Mouse (Mus musculus) embryo, embryonic 10.5 days (tissue): Measurements from ENCODE around the gene Chdh.

Experiments used
- DNase-seq: peaks from one replicate; pipeline ENCODE4 v3.0.0-alpha.2; 2015; ENCODE audit warnings: low spot score

Chdh gene

DNA sequence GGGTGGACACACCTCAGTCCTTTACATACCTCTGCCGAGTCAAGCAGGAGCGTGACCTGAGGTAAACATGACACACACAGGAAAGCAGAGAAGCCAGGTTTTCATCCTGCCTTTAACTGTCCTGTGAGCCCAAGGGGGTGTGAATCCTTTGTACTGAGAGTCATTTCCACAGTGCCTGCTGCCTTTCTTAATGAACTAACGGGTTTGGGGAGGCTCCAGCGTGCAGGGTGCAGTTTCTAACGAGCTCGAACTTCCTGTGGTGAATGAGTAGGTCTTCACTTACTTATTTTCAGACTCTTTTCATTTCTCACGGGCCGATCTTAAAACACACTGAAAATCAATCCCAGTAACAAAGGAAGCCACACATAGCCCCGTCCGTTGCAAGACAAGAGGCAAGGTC lies 5.7 kb downstream of the Chdh start:
- no peak for DNase-seq

DNA sequence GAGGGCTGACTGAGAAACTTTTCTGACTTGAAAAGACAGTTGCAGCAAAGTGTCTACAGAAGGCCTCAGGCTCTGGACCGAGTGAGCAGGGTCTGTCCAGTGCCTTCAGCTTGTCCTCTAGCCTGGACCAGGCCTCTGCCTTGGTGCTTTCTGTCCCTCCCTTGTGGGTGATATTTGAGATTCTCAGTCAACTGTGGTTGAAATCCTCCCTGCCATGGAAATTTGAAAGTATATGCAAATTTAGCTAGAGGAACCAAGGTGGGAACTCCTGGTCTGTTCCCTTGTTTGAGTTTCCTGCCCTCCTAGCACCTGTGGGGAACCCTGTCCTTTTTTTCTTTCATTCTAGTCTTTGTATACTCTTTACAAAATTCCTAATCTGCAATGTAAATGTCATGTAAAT lies 6.2 kb downstream of the Chdh start:
- no peak for DNase-seq

DNA sequence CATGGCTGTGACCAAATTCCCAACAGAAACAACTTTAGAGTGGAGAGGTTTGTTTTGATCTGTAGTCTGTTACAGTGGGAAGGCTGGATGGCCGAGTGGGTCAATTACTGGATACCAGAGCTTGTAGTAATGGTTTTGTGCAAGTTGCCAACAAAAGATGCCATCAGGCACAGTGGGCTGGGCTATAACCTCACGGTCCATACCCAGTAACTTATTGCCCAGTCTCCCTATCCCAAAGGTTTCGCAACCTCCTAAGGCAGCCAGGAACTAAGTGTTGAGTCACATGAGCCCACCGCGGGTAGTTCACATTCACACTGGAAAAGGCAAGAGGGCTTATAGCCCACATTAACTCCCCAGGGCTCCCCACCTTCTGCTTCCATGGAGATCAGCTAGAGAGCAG lies 7.8 kb downstream of the Chdh start:
- no peak for DNase-seq

DNA sequence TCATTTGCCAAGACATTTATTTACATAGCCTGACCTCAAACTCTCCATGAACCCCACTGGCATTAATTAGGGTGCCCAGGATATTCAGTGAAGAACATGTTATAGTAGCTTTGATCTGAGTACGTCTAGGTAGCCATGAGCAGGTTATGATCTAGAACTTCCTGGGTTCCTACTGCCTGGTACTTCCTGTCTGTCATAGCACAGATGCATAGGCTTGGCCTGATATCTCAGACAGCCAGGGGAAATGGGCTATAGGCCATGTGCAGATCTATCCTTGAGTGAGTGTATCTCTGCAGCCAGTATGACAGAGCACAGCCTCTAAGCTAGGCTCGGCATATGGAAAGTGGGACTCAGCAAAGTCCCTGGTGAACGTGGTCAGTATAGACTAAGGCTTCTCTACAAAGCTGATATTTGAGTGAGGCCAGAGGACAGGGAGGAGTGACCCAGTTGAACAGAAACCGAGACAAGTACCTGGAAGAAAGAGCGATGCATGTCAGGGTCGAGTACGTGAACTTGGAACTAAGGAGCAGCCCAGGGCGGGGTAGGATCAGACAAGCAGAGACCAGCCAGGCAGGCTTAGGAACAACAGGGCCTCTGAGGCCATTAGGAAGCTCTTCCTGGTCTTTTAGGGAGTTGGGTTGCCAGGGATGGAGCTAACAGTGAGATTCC lies 9.1 kb downstream of the Chdh start:
- DNase-seq = no peak

DNA sequence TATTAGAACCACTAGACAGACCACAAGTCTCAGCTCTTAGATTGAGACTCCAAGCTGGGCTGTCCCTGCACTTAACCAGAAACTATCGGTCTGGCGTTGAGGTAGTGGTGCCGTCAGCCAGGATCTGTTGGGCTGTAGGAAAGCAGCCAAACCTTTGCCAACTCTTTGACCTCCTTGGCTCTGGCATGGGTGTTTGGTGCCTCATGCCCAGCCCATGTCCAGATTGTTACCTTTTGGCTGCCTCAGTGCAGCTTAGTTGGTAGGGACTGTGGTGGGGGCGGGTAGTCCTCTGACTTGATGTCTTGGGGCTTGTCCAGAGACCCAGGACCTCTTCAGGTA lies 9.6 kb downstream of the Chdh start:
- DNase-seq = no peak

DNA sequence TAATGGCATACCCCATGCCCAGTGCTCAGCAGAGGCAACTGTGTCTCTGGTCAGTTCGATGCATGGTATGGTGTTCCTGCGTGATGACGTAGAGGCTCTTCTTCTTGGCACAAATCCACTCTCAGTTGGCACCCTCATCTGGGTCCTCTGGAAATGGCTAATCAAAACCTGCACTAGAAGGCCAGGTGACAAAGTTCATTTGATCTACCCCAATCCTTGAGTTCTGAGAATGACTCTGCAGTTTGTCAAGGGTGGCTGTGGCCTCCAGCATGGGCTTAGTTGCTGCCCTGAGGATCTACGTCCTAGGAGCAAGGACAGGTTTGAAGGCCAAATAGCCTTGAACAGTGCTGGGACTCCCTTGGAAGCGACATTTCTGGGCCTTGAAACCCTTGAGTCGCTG lies 10.0 kb downstream of the Chdh start:
- DNase-seq = no peak

DNA sequence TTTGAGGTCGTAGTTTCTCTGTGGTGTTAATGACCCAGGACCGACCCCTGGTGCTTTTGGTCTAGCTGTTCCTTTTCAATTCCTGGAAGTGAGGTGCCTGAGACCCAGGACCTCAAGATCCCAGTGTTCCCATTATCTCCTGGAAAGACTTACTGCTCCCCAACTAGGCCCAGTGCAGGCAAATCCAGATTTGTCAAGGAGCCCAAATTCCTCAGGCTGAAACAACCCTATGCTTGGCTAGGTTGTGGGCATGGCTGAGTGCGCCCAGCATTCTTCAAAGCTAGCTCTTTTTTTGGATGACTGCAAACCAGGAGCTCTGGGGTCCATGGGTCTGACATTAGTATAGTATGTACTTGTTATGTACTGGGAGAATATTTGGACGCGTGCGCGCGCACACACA lies 10.6 kb downstream of the Chdh start:
- DNase-seq = no peak

DNA sequence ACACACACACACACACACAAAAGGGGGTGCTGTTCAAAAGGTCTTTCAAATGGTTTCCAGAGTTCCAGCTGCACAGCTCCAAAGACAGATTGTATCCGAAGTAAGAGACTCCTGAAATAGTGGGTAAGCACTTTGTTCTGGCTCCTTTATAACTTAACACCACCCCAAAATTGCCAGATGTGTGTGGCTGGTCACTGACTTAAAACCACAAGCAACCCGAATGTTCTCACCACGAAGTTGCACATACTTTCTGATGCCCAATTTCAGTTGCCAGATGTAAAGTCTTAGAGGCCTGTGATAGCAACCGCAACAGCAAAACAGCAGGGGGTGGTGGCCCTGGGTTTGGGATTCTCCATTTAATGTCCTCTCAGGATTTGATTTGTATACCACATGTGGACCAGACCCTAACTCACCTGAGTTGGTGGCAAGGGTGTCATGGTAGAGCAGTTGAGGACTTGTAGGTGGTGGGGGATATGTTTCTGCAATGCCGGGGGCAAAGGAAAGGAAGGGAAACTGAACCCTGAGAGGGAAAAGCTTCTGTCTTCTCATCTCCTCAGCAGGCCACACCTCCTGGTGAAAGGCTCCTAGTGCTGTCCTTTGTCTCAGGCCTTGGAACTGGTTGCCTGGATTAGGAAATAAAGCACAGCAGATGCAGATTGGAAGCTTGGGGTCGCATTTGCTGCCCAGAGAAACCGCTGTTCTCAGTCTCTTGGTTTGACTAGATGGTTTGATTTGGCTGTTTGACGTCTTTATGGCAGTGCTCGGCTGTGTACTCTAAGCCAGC lies 11.2 kb downstream of the Chdh start:
- DNase-seq = no peak

DNA sequence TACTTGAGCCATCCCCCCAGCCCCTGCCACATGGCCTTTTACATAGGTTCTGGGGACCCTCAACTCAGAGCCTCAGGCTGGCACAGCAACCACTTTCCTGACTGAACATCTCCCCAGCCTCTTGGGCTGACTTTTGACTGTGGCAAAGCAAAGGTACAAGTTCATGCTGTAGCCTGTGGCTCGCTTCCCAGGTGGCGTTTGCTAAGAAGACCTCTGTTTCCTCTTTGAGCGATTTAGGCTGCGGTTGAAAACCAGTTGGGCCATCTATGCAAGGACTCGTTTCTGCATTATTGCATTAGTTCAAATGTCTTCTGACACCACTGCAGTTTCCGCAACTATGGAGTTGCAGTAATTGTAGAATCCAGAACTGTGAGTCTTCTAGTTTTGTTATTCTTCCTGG lies 13.6 kb downstream of the Chdh start:
- no peak for DNase-seq

DNA sequence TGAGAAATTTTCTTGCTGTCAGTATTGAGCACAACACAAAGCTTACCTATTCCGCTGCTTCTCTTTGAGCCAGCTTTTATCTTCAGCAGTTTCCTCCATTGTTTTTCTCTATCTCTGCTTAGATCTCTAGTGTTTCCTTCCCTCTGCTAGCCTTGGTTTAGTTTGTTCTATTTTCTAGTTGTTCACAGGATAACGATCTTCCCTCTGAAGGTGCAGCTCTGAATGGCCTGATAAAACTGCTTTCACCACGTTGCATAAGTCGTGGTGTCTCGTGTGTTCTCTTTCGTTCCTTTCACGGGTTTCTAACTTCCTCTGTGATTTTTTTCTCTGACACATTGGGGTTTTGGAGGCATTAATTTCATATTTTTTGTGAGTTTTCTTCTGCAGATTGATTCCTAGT lies 15.6 kb downstream of the Chdh start:
- DNase-seq = no peak

DNA sequence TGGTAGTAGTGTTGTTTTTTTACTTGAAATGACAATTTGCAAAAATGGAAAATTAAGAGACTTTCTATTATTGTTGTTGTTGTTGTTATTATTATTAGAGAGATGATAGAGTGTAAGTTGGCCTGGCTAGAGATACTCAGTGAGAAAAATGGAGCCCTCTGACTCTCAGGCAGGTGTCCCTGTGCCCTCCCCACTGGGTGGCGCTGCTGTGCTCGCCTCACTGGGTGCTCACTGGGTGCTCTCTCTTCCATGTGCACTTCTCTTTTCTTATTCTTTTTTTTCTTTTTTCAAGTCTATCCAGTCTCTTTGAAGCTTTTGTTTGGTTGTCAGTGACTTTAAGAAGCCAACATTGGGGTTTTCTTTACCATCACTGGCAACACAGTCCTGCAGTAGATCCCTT lies 18.6 kb downstream of the Chdh start:
- no peak for DNase-seq

DNA sequence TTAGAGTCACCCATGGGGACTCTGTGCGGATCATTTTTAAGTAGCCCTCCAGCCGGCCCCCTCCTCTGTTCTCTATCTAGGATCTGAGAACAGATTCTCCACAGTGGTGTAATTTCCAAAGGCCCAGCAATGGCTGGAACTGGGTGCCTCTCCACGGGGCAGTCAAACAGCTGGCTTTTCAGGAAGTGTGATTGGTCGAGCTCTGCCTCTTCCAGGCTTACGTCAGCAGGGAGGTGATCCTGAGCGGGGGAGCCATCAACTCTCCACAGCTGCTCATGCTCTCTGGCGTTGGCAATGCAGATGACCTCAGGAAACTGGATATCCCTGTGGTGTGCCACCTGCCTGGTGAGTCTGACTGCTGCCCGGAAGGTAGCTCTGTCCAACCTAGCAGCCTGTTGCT lies 24.6 kb downstream of the Chdh start:
- no peak for DNase-seq

DNA sequence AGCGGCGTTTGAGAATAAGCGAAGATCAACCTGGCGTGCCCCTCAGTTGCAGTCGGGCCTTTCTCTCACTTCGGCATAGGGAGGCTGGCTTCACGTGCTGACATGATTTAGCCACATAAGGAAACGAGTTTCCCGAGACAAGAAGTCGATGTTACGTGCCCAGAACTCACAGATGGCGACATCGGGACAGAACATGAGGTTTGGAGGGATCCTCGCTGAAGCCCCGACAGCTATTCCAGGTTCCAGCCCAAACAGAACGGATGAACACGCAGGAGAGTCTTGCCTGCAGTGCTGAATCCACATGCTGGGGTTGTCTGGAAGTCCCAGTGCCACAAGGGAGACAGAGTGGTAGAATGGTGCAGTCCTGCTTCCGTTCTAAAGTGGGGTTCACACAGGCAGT lies 29.6 kb downstream of the Chdh start:
- DNase-seq = no peak

DNA sequence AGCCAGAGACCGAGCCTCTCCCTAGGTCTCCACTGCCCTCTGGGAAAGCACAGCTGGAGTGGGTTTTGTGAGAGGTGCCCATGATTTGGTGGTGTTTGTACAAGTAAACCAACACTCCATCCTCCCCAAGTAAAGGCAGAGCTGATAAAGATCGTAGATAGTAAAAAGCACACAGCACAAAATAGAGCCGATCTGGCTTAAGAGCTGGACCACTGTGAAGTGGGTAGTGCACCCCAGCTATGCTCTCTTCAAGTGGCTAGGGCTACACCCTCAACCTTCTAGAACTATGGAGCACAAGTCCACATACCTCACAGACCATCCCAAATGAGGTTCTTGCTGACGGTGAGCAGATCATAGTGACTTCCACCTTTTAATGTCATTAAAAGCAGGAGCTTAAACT lies 30.6 kb downstream of the Chdh start:
- DNase-seq = no peak

DNA sequence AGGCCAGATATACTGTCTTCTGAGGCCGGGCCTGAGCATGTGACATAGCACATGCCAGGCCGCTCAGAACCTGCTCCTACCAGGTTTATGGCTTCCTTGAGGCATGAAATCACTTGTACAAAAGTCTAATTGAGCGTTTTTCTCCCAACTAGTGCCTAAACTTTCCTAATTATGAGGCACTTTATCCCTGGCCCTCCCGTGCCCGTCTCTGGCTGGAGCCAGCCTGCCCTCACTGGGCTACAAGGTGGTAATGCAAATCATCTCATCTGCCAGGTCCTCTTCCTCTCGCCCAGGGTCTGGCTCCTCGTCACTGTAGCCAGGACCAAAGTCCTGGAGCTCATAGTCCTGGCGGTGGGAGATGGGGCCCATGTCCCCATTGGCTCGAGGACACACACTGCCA lies 33.0 kb downstream of the Chdh start:
- no peak for DNase-seq

DNA sequence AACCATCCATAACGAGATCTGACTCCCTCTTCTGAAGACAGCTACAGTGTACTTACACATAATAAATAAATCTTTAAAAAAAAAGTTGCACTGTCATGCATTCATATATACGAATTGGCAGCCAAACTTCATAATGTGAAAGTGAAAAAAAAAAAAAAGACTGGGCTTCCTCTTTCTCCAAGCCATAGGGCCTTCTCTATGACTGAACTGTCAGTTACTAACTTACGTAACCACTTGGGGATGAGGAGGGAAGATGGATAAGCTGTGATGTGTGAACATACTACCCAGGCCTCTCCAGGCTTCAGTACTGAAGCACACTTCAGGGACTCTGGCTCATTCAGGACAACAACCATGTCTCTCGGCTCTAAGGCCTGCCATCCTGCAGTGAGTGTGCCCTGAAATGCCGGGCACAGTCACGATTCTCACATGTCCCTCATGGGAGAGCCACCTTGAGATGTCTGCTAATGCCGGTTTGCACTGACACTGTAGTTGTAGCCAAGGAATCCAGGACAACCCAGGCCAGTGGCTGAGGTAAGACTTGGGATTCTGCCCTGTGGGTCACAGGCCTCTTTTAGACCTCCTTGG lies 34.6 kb downstream of the Chdh start:
- no peak for DNase-seq

DNA sequence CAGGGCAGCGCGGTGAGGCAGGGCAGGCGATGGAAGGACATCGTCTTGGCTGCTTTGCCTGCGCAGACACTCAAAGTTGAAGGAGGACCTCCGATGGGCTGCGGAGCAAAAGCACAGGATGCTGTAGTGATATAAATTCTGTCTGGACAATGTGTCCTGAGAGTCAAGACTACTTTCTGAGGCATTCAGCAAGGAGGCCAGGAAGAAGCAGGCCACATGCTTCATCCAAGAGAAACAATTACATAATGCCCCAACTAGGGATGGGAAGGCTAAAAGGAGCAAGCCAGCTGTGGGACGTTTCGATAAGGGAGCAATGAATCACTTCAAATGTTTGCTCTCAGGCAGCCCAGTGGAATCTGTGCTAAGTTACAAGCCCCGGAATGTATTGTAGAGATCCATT lies 36.4 kb downstream of the Chdh start:
- DNase-seq = no peak

DNA sequence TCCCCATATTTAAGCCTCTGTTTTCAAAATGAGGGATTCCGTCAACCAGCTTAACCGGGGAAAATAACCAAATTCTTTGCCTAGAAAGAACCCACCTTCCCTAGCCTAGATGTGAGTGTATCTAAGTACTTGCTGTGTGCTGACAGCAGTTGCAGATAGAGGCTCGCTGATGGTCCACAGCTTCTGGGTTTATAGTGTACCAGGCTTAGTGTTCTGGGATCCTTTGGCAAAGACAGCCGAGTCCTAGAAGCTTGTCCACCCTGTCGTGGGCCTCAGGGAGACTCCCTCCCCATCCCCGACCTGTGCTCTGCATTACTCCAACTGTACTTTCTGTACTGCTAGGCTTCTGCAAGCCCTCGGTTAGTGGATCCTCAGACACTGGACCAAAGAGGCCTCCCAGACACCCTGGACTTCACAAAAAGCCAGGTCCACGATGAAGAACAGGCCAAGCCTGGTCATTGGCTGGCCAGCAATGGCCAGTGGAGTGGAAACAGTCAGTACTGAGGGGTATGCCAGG lies 36.9 kb downstream of the Chdh start:
- no peak for DNase-seq

DNA sequence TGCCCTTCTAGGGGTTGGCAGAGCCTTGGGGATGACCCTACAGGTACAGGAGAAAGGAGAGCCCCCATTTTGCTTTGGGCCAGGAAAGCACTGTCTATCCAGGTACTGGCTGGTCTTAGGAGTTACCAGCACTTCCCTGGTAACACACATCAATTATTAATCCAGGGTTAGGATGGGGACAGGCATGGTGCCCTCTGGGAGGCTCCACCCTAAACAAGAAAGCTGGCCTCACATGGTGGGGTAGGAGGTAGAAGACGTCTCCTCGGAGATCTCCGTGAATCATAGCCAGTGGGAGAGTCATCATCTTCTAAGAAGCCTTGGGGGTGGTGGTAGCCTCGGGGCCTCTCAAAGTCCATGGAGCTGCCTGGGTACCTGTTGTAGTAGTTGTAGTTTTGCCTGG lies 38.2 kb downstream of the Chdh start:
- DNase-seq = no peak

DNA sequence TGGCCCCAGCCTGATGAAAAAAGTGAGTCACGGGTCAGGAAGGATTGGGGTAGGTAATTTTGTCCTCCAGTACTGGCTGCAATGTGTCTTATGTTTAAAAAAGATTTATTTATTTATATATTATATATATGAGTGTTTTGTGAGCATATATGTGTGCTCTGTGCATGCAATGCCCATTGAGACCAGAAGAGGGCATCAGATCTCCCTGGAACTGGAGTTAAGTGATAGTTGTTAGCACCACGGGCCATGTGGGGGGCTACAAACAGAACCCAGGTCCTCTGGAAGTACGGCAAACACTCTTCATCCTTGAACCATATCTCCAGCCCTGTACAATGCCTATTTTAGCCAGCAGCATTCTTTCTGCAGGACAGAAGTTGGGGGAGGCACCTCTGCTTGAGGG lies 39.2 kb downstream of the Chdh start:
- DNase-seq = peak; percentile 3

DNA sequence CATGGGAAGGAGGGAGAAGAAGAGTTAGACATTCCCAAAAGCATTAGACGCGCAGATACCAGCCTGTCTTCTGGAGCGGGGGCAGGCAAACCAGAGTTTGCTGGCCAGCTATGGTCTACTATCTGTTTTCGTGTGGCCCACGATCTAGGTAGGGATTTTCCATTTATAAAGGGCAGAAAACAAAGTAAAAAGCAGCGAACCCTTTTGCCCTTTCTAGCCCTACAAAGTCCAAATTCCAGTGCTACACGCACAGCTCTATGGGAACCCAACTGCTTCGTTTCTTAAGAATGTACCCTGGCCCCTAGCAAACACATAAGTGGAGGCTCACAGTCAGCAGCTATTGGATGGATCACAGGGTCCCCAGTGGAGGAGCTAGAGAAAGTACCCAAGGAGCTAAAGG lies 41.5 kb downstream of the Chdh start:
- DNase-seq = no peak

DNA sequence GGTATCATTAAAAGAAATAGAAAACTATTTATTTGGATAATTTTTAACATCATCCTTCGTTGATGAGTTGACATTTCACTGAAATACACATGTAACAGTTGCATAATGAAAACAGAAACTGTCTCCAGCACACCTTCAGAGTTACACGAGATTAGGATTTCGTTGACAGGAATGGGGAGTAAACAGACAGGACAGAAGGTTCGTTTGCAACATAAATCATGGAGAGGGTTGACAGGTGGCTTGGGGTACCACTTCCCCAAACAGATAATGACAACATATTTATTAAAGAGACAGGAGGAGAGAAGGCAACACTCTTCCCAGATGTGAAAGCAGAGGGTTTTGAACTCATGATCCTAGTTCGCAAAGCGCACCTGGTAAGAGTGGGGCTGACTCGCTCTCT lies 46.1 kb downstream of the Chdh start:
- no peak for DNase-seq

DNA sequence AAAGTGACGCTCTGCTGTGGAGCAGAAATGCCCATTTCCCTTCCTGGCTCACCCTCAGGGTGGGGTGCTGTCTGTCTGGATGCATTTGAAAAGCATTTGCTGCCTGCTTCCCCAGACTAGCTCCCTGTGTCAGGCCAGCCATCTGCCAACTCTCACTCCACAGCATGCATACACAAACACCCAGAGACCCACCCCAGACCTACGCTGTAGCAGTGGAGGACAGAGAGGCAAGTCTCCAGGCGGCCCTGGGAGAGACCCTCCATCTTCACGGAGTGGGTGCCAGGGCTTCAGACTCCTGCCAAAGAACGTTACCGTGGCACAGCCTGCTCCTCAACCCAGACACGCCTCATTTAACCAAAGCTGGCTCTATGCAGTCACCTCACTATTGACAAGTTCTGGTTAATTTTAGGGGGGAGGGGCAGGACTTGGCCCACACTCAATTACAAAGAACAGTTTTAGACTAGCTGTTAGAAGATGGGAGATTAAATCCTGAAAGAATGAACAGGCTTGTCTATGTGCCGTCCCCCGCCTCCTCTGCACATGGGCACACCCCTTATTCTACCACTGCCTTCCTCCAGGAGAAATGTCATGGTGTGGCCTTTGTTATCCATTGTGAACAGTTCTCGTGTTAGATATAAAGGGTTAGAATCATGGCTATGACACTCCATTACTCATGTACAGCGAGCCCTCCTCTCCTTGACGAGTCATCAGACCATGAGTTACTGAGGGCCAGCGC lies 47.4 kb downstream of the Chdh start:
- no peak for DNase-seq
